Mouse (Mus musculus) neural tube, embryonic 11.5 days (tissue): Measurements from ENCODE around the gene Ccdc186. TPM values are rescaled to one million over a fixed set of nuclear protein-coding genes. Genes with fewer than 3 reads are reported as not detected.
"Not testable (repeated sequence)": the region's sequence is repeated elsewhere in the genome, so short reads cannot be mapped to it uniquely, and the experiment has no call there.

ENCODE experiments used
- ATAC-seq: fragments of 200-750 bp; cut with Nextera tagmentation; 2 replicates; pipeline ENCODE4 v1.8.0; 2017; ENCODE audit warnings: moderate number of reproducible peaks, mild to moderate bottlenecking, moderate TSS enrichment, moderate library complexity; ENCODE audit not compliant: insufficient read depth, low FRiP score, low TSS enrichment
- DNase-seq: peaks from one replicate; pipeline ENCODE4 v3.0.0-alpha.2; 2015; ENCODE audit warnings: low spot score
- H3K27ac ChIP-seq: fragments of 300-500 bp; sonication (generic); 2 replicates; pipeline ENCODE4 v1.5.1; 2014; ENCODE audit warnings: low read depth, mild to moderate bottlenecking, low read length
- H3K27me3 ChIP-seq: fragments of 300-500 bp; sonication (generic); 2 replicates; pipeline ENCODE4 v1.6.1; 2014; ENCODE audit warnings: mild to moderate bottlenecking, low read length, mixed read lengths; ENCODE audit not compliant: control insufficient read depth, insufficient read depth
- H3K36me3 ChIP-seq: fragments of 300-500 bp; sonication (generic); 2 replicates; pipeline ENCODE4 v1.6.1; 2014; ENCODE audit warnings: mild to moderate bottlenecking, low read length, moderate library complexity, mixed read lengths; ENCODE audit not compliant: control insufficient read depth, insufficient read depth
- H3K4me1 ChIP-seq: fragments of 300-500 bp; sonication (generic); 2 replicates; pipeline ENCODE4 v1.6.1; 2014; ENCODE audit warnings: low read length, mixed read lengths; ENCODE audit not compliant: control insufficient read depth, insufficient read depth
- H3K4me2 ChIP-seq: fragments of 300-500 bp; sonication (generic); 2 replicates; pipeline ENCODE4 v1.6.1; 2014; ENCODE audit warnings: low read depth, mild to moderate bottlenecking, moderate library complexity
- H3K4me3 ChIP-seq: fragments of 300-500 bp; sonication (generic); 2 replicates; pipeline ENCODE4 v1.5.1; 2014; ENCODE audit warnings: low read depth, low read length
- H3K9ac ChIP-seq: fragments of 300-500 bp; sonication (generic); 2 replicates; pipeline ENCODE4 v1.6.1; 2014; ENCODE audit warnings: mild to moderate bottlenecking, low read length
- H3K9me3 ChIP-seq: fragments of 300-500 bp; sonication (generic); 2 replicates; pipeline ENCODE4 v1.6.1; 2016; ENCODE audit warnings: low read length; ENCODE audit not compliant: control insufficient read depth
- WGBS: fragments of 180-500 bp; shearing (Covaris S2); extraction: QIAGEN DNeasy Blood & Tissue Kit; methylation state at CpG from one replicate; pipeline ENCODE4 v1.1.7; 2014; 5-methylcytosine and 5-hydroxymethylcytosine counted together
- polyA plus RNA-seq: library from polyadenylated mRNA; unstranded; fragments of >200 nt; fragmentation: Nextera tagmentation; extraction: Ambion mirVana; gene quantifications from 2 replicates; pipeline ENCODE4 v1.2.1, GENCODE M21; 2014

Gene Ccdc186
- polyA plus RNA-seq, 1 experiment from 2014 or later: 21.2 TPM

GRCm38 (mm10) chr19:56787911-56788310 is 34.1 kb downstream of the Ccdc186 start:
- Histone ChIP-seq H3K9ac (no peak overlapping the region), H3K4me1 (no peaks in the 10 kb centered on the region), H3K27ac (no peak overlapping the region), H3K27me3 (no peaks in the 10 kb centered on the region), H3K36me3 (peaks cover 3% of the 10 kb centered on the region), H3K9me3 (no peaks in the 10 kb centered on the region), H3K4me3 (no peak overlapping the region), H3K4me2 (no peak overlapping the region)
- WGBS: 91% methylated on average over 7 of the region's 7 CpGs
- ATAC-seq (no peak), DNase-seq (no peak)

- not testable (repeated sequence) for H3K4me1 ChIP-seq, H3K9me3 ChIP-seq, H3K36me3 ChIP-seq, DNase-seq, H3K4me2 ChIP-seq, H3K27ac ChIP-seq, H3K27me3 ChIP-seq, H3K9ac ChIP-seq, H3K4me3 ChIP-seq, ATAC-seq
- 95% methylated on average over 7 of the region's 7 CpGs for WGBS
These were observed 43.5 kb downstream of the Ccdc186 start for GRCm38 (mm10) chr19:56778532-56778931.

GRCm38 (mm10) chr19:56776719-56777382 is 45.1 kb downstream of the Ccdc186 start:
- DNase-seq: peak; percentile 48
- Histone ChIP-seq H3K4me1 (peaks cover 7% of the 10 kb centered on the region; the same call in 1 of the 2 replicates), H3K9me3 (no peaks in the 10 kb centered on the region), H3K4me3 (no peak overlapping the region), H3K27ac (no peak overlapping the region), H3K4me2 (no peak overlapping the region), H3K9ac (no peak overlapping the region), H3K36me3 (no peaks in the 10 kb centered on the region), H3K27me3 (0 out of 2 replicates have a peak, but pooled peaks cover 9% of the 10 kb centered on the region)
- no peak for ATAC-seq
- 47% methylated on average over 16 of the region's 16 CpGs for WGBS

- Histone ChIP-seq H3K36me3 (no peaks in the 10 kb centered on the region), H3K4me1 (peaks cover 7% of the 10 kb centered on the region; the same call in 1 of the 2 replicates), H3K9ac (peak overlapping the region; percentile 37), H3K4me2 (peak overlapping the region; percentile 45), H3K9me3 (no peaks in the 10 kb centered on the region), H3K4me3 (peak overlapping the region; percentile 18), H3K27me3 (0 out of 2 replicates have a peak, but pooled peaks cover 9% of the 10 kb centered on the region), H3K27ac (no peak overlapping the region)
- ATAC-seq (no peak), DNase-seq (peak; percentile 20)
- WGBS: 4% methylated on average over 17 of the region's 18 CpGs
These were observed 45.9 kb downstream of the Ccdc186 start for GRCm38 (mm10) chr19:56775893-56776718.

- DNase-seq: no peak
- Histone ChIP-seq H3K4me1 (peaks cover 7% of the 10 kb centered on the region; the same call in 1 of the 2 replicates), H3K4me2 (peak overlapping the region; percentile 45), H3K36me3 (no peaks in the 10 kb centered on the region), H3K4me3 (peak overlapping the region; percentile 18), H3K27ac (no peak overlapping the region), H3K9ac (peak overlapping the region; percentile 37), H3K27me3 (0 out of 2 replicates have a peak, but pooled peaks cover 9% of the 10 kb centered on the region), H3K9me3 (no peaks in the 10 kb centered on the region)
- ATAC-seq: no peak
- 35% methylated on average over 23 of the region's 24 CpGs for WGBS
These were observed 46.8 kb downstream of the Ccdc186 start for GRCm38 (mm10) chr19:56774971-56775892.

GRCm38 (mm10) chr19:56774408-56774962 is 47.5 kb downstream of the Ccdc186 start:
- H3K4me3 ChIP-seq: no peak overlapping the region
- H3K4me1 ChIP-seq: peaks cover 7% of the 10 kb centered on the region; the same call in 1 of the 2 replicates
- WGBS: 84% methylated on average over 9 of the region's 9 CpGs
- H3K9ac ChIP-seq: no peak overlapping the region
- no peak for ATAC-seq
- no peak overlapping the region for H3K27ac ChIP-seq
- H3K9me3 ChIP-seq: no peaks in the 10 kb centered on the region
- no peak overlapping the region for H3K4me2 ChIP-seq
- no peak for DNase-seq
- no peaks in the 10 kb centered on the region for H3K36me3 ChIP-seq
- 0 out of 2 replicates have a peak, but pooled peaks cover 9% of the 10 kb centered on the region for H3K27me3 ChIP-seq

GRCm38 (mm10) chr19:56773393-56773971 is 48.5 kb downstream of the Ccdc186 start:
- peaks cover 7% of the 10 kb centered on the region; the same call in 1 of the 2 replicates for H3K4me1 ChIP-seq
- H3K27ac ChIP-seq: no peak overlapping the region
- 0 out of 2 replicates have a peak, but pooled peaks cover 9% of the 10 kb centered on the region for H3K27me3 ChIP-seq
- WGBS: 61% methylated on average over 10 of the region's 10 CpGs
- no peaks in the 10 kb centered on the region for H3K36me3 ChIP-seq
- ATAC-seq: no peak
- no peak for DNase-seq
- no peak overlapping the region for H3K4me3 ChIP-seq
- H3K9ac ChIP-seq: no peak overlapping the region
- H3K4me2 ChIP-seq: no peak overlapping the region
- no peaks in the 10 kb centered on the region for H3K9me3 ChIP-seq
